In genomic region chr5:107441881-107442280, GRCm38 (mm10) we compare ENCODE assay signal across 36 mouse cellular contexts. TPM values are rescaled to one million over a fixed set of nuclear protein-coding genes. Genes with fewer than 3 reads are reported as not detected.
DNase-seq lines count a peak whose midpoint lies in the region; ATAC-seq and TF ChIP-seq lines count a peak whose summit lies in the region.
"Had no signal": no experiment of that assay in that cellular context is flagged by ENCODE, and none has a peak within 500 bp of the region (broad histone marks: within the 10 kb centered on the region; RNA-seq: fewer than 3 reads in every experiment).

No protein-coding gene starts in this region.

- H3K27ac ChIP-seq in kidney, embryonic 16.5 days (ENCODE audit: low read length), result no peak overlapping the region
- peak overlapping the region; percentile 71 for H3K27ac ChIP-seq in left cerebral cortex, adult 2 months
- H3K27ac ChIP-seq: embryonic facial prominence, embryonic 10.5 days; embryonic facial prominence, embryonic 13.5 days; forebrain, embryonic 10.5 days; forebrain, embryonic 13.5 days; heart, embryonic 15.5 days; hindbrain, embryonic 14.5 days; hindbrain, postnatal 0 days had no signal

- no peaks in the 10 kb centered on the region for H3K9me3 ChIP-seq in kidney, embryonic 16.5 days (ENCODE audit: low read length)
- H3K9me3 ChIP-seq: embryonic facial prominence, embryonic 10.5 days; embryonic facial prominence, embryonic 13.5 days; forebrain, embryonic 10.5 days; forebrain, embryonic 13.5 days; G1E; heart, embryonic 12.5 days; heart, embryonic 15.5 days had no signal

- no peak for DNase-seq in kidney, postnatal 14 days
- DNase-seq in left cerebral cortex, adult 2 months (ENCODE audit: extremely low spot score in 1 of 2, low spot score in 2 of 2), result no peak
- DNase-seq in left cerebral cortex, postnatal 36 days (ENCODE audit: low spot score in 2 of 2), result no peak
- peak; percentile 37 to 45 for DNase-seq in right cerebral cortex, adult 2 months (ENCODE audit: low spot score in 2 of 2)
- no peak for DNase-seq in right cerebral cortex, postnatal 14 days
- DNase-seq: adrenal gland, adult 2 months; adrenal gland, postnatal 14 days; B cell, adult 2 months; cerebellum, adult 11-12 months; cerebellum, adult 8-10 months; cerebellum, postnatal 10 days; cerebellum, postnatal 36 days; embryo, embryonic 11 days; gastrocnemius, postnatal 25 days; heart, adult 18-20 months; heart, postnatal 10 days; heart, postnatal 36 days had no signal

- no peaks in the 10 kb centered on the region for H3K36me3 ChIP-seq in kidney, embryonic 16.5 days (ENCODE audit: insufficient read depth, low read length)
- H3K36me3 ChIP-seq: embryonic facial prominence, embryonic 10.5 days; forebrain, embryonic 10.5 days; heart, embryonic 15.5 days had no signal

- no peak overlapping the region for H3K4me3 ChIP-seq in kidney, embryonic 16.5 days (ENCODE audit: low read length)
- H3K4me3 ChIP-seq in left cerebral cortex, adult 2 months, result no peak overlapping the region
- H3K4me3 ChIP-seq: embryonic facial prominence, embryonic 10.5 days; embryonic facial prominence, embryonic 13.5 days; erythroblast, embryonic 14.5 days; forebrain, embryonic 10.5 days; forebrain, embryonic 13.5 days; heart, embryonic 12.5 days; heart, embryonic 15.5 days had no signal

- 82% methylated on average over 5 of the region's 5 CpGs for WGBS in kidney, embryonic 16.5 days

- no peak for ATAC-seq in kidney, embryonic 16.5 days (ENCODE audit: low FRiP score, low TSS enrichment)
- ATAC-seq in erythroid progenitor cell, adult 5-6 weeks (replicated peaks; ENCODE audit: low FRiP score, poor library complexity, severe bottlenecking), result no peak
- ATAC-seq: forebrain, embryonic 13.5 days; forebrain, embryonic 16.5 days; hindbrain, postnatal 0 days; Patski had no signal

- H3K9ac ChIP-seq in kidney, embryonic 16.5 days (replicated peaks; ENCODE audit: low read length), result 0 out of 2 replicates have a peak overlapping the region, but pooled peaks have one; percentile 11
- H3K9ac ChIP-seq: embryonic facial prominence, embryonic 13.5 days; forebrain, embryonic 13.5 days; heart, embryonic 12.5 days; heart, embryonic 15.5 days; hindbrain, embryonic 14.5 days had no signal

- no peak overlapping the region for H3K4me2 ChIP-seq in kidney, embryonic 16.5 days (replicated peaks; ENCODE audit: low read depth, low read length)
- H3K4me2 ChIP-seq: embryonic facial prominence, embryonic 13.5 days; forebrain, embryonic 13.5 days; heart, embryonic 12.5 days; heart, embryonic 15.5 days; hindbrain, embryonic 14.5 days had no signal

- TF ChIP-seq CTCF in left cerebral cortex, adult 2 months (IDR thresholded peaks at IDR 0.05), result no peak

- no peaks in the 10 kb centered on the region for H3K27me3 ChIP-seq in kidney, embryonic 16.5 days (ENCODE audit: insufficient read depth, low read length)
- H3K27me3 ChIP-seq: CH12.LX; embryonic facial prominence, embryonic 13.5 days; forebrain, embryonic 13.5 days; heart, embryonic 12.5 days; heart, embryonic 15.5 days; Patski had no signal

- H3K4me1 ChIP-seq in kidney, embryonic 16.5 days (ENCODE audit: insufficient read depth, low read length), result peaks cover 11% of the 10 kb centered on the region

- intact Hi-C loops in left cerebral cortex, adult 2 months (cut with DNase I), result no loop called here
- intact Hi-C loops in left cerebral cortex, postnatal 36 days (cut with DNase I), result loop anchor here (5.0 kb wide), 1 partner anchor 155 kb away; the partner anchor contains the start of genes Glmn and Rpap2

RNA-seq across cellular contexts. Expression of gene Btbd8, which starts 4.1 kb away (rescaled TPM):
- 2.7 and 5.3 TPM in 2 replicates for polyA plus RNA-seq in kidney, embryonic 16.5 days (2015; fragmentation: Nextera tagmentation; extraction: Ambion mirVana)
- 100 to 1,000 TPM; 161 to 177 TPM for total RNA-seq in left cerebral cortex, adult 2 months (2021)
- 100 to 1,000 TPM; 159 to 177 TPM for total RNA-seq in left cerebral cortex, postnatal 36 days (2021)
- 4.7 and 11.3 TPM in 2 replicates for total RNA-seq in erythroid progenitor cell, adult 5-6 weeks (2015; ENCODE audit: low replicate concordance)
- total RNA-seq in erythroid progenitor cell, adult 5-6 weeks (2017; ENCODE audit: low replicate concordance), result 6.4 and 8.7 TPM in 2 replicates

RNA-seq across cellular contexts. Expression of gene Lpcat2b, which starts 10.5 kb away (rescaled TPM):
- polyA plus RNA-seq in kidney, embryonic 16.5 days (2015; fragmentation: Nextera tagmentation; extraction: Ambion mirVana), result not detected in 2 replicates
- under 1 TPM in 1 of 2 experiments, not detected in 1; 0.33 TPM for total RNA-seq in left cerebral cortex, adult 2 months (2021)
- total RNA-seq in left cerebral cortex, postnatal 36 days (2021), result under 1 TPM in 1 of 2 experiments, not detected in 1; 0.18 TPM
- not detected in 2 replicates for total RNA-seq in erythroid progenitor cell, adult 5-6 weeks (2015; ENCODE audit: low replicate concordance)
- total RNA-seq in erythroid progenitor cell, adult 5-6 weeks (2017; ENCODE audit: low replicate concordance), result 0.45 TPM in 1 of 2 replicates, not detected in the other
- total RNA-seq: adrenal gland, adult 2 months; adrenal gland, postnatal 14 days; adrenal gland, postnatal 4 days; CH12.LX; gastrocnemius, adult 8-10 months; gastrocnemius, postnatal 25 days; heart, adult 18-20 months; heart, postnatal 10 days; heart, postnatal 36 days; hindbrain, postnatal 0 days had no signal
- polyA plus RNA-seq: adrenal gland, adult 2 months; brain, embryonic 14.5 days; embryonic facial prominence, embryonic 10.5 days; embryonic facial prominence, embryonic 13.5 days; erythroblast, embryonic 14.5 days; forebrain, embryonic 10.5 days; forebrain, embryonic 13.5 days; forebrain, embryonic 16.5 days; G1E; heart, embryonic 12.5 days; heart, embryonic 15.5 days; hindbrain, embryonic 11.5 days; hindbrain, embryonic 14.5 days; hindbrain, postnatal 0 days; Patski had no signal

RNA-seq across cellular contexts. Expression of gene Ephx4, which starts 39.3 kb away (rescaled TPM):
- polyA plus RNA-seq in kidney, embryonic 16.5 days (2015; fragmentation: Nextera tagmentation; extraction: Ambion mirVana), result 1.1 and 1.2 TPM in 2 replicates
- total RNA-seq in left cerebral cortex, adult 2 months (2021), result 10 to 100 TPM; 81.8 to 92.1 TPM
- 10 to 100 TPM; 73.7 to 91.4 TPM for total RNA-seq in left cerebral cortex, postnatal 36 days (2021)
- total RNA-seq in erythroid progenitor cell, adult 5-6 weeks (2015; ENCODE audit: low replicate concordance), result not detected in 2 replicates
- not detected in 2 replicates for total RNA-seq in erythroid progenitor cell, adult 5-6 weeks (2017; ENCODE audit: low replicate concordance)
- total RNA-seq: G1E had no signal
- polyA plus RNA-seq: erythroblast, embryonic 14.5 days; G1E had no signal

Comparison
In these comparisons a context has a peak if more than half of its experiments do, and no peak if none do; other contexts are left out.
1. DNase-seq: peak in right cerebral cortex, adult 2 months (2 of 2); none in kidney, postnatal 14 days (single experiment), left cerebral cortex, adult 2 months (0 of 2), left cerebral cortex, postnatal 36 days (0 of 2) and right cerebral cortex, postnatal 14 days (single experiment).
2. RNA of gene Btbd8, which starts 4.1 kb away (total RNA-seq): 161 to 177 TPM in left cerebral cortex, adult 2 months and 159 to 177 TPM in left cerebral cortex, postnatal 36 days; 4.7 to 11.3 TPM in erythroid progenitor cell, adult 5-6 weeks; every median in the first group is over 10 times any median in the second.
3. RNA of gene Ephx4, which starts 39.3 kb away (total RNA-seq): 81.8 to 92.1 TPM in left cerebral cortex, adult 2 months and 73.7 to 91.4 TPM in left cerebral cortex, postnatal 36 days; not detected in erythroid progenitor cell, adult 5-6 weeks; every median in the first group is over 10 times any median in the second.